Mouse (Mus musculus) stomach, postnatal 0 days (tissue): Measurements from ENCODE around the gene R3hdm2. TPM values are rescaled to one million over a fixed set of nuclear protein-coding genes. Genes with fewer than 3 reads are reported as not detected.

Experiments used
- ATAC-seq: fragments of 200-750 bp; cut with Nextera tagmentation; 2 replicates; pipeline ENCODE4 v1.8.0; 2017; ENCODE audit not compliant: low FRiP score, low TSS enrichment
- DNase-seq: peaks from one replicate; pipeline ENCODE4 v3.0.0-alpha.2; 2016; ENCODE audit warnings: low spot score
- H3K27ac ChIP-seq: fragments of 300-500 bp; sonication (generic); replicated peaks from 2 replicates; pipeline ENCODE4 v1.5.1; 2014; ENCODE audit warnings: mild to moderate bottlenecking, control low read depth
- H3K27me3 ChIP-seq: fragments of 300-500 bp; sonication (generic); 2 replicates; pipeline ENCODE4 v1.6.1; 2014; ENCODE audit warnings: low read length; ENCODE audit not compliant: control insufficient read depth, insufficient read depth
- H3K36me3 ChIP-seq: fragments of 300-500 bp; sonication (generic); 2 replicates; pipeline ENCODE4 v1.6.1; 2014; ENCODE audit warnings: low read length, mixed read lengths; ENCODE audit not compliant: control insufficient read depth, insufficient read depth
- H3K4me1 ChIP-seq: fragments of 300-500 bp; sonication (generic); replicated peaks from 2 replicates; pipeline ENCODE4 v1.6.1; 2014; ENCODE audit warnings: antibody characterized with exemption; ENCODE audit not compliant: control insufficient read depth, insufficient read depth
- H3K4me2 ChIP-seq: fragments of 300-500 bp; sonication (generic); replicated peaks from 2 replicates; pipeline ENCODE4 v1.6.1; 2014; ENCODE audit warnings: low read depth, mild to moderate bottlenecking, control low read depth, moderate library complexity
- H3K4me3 ChIP-seq: fragments of 300-500 bp; sonication (generic); 2 replicates; pipeline ENCODE4 v1.5.1; 2014; ENCODE audit warnings: low read depth, low read length, control low read depth
- H3K9ac ChIP-seq: fragments of 300-500 bp; sonication (generic); 2 replicates; pipeline ENCODE4 v1.6.1; 2014; ENCODE audit warnings: mild to moderate bottlenecking, low read length, control low read depth, mixed read lengths
- H3K9me3 ChIP-seq: fragments of 300-500 bp; sonication (generic); 2 replicates; pipeline ENCODE4 v1.6.1; 2016; ENCODE audit warnings: low read length; ENCODE audit not compliant: control insufficient read depth
- CTCF ChIP-seq: IDR thresholded peaks from 2 replicates; pipeline ENCODE4 v1.5.1; 2016; ENCODE audit warnings: antibody characterized with exemption, low read depth, mild to moderate bottlenecking, moderate library complexity
- EP300 ChIP-seq: optimal IDR thresholded peaks from 2 replicates; pipeline ENCODE3; 2016; ENCODE audit warnings: antibody characterized with exemption
- WGBS: fragments of 180-500 bp; shearing (Covaris S2); extraction: QIAGEN DNeasy Blood & Tissue Kit; methylation state at CpG from one replicate; pipeline ENCODE4 v1.1.7; 2014; 5-methylcytosine and 5-hydroxymethylcytosine counted together
- polyA plus RNA-seq: library from polyadenylated mRNA; unstranded; fragments of >200 nt; fragmentation: Nextera tagmentation; extraction: Ambion mirVana; gene quantifications from 2 replicates; pipeline ENCODE4 v1.2.1, GENCODE M21; 2015

The R3hdm2 gene
- polyA plus RNA-seq, 1 experiment from 2014 or later = 17.6 TPM

GRCm38 (mm10) chr10:127437354-127438113, 57.4 kb downstream of the R3hdm2 start:
- no peak overlapping the region for H3K4me3 ChIP-seq
- no peaks in the 10 kb centered on the region for H3K4me1 ChIP-seq
- TF ChIP-seq EP300 (no peak), CTCF (no peak)
- no peak overlapping the region for H3K4me2 ChIP-seq
- H3K27ac ChIP-seq = no peak overlapping the region
- no peaks in the 10 kb centered on the region for H3K9me3 ChIP-seq
- no peaks in the 10 kb centered on the region for H3K27me3 ChIP-seq
- H3K9ac ChIP-seq = no peak overlapping the region
- no peaks in the 10 kb centered on the region for H3K36me3 ChIP-seq
- 81% methylated on average over 5 of the region's 5 CpGs for WGBS
- ATAC-seq = no peak
- DNase-seq = no peak

- DNase-seq (no peak), ATAC-seq (no peak)
- Histone ChIP-seq H3K4me2 (no peak overlapping the region), H3K36me3 (peaks cover 22% of the 10 kb centered on the region), H3K4me1 (no peaks in the 10 kb centered on the region), H3K27ac (no peak overlapping the region), H3K4me3 (no peak overlapping the region), H3K9ac (no peak overlapping the region), H3K9me3 (no peaks in the 10 kb centered on the region), H3K27me3 (no peaks in the 10 kb centered on the region)
- WGBS = 100% methylated on average over 1 of the region's 1 CpGs
- no peak for TF ChIP-seq EP300
These were observed 73.6 kb downstream of the R3hdm2 start for GRCm38 (mm10) chr10:127453701-127454100.

GRCm38 (mm10) chr10:127462411-127463096, 82.4 kb downstream of the R3hdm2 start:
- Histone ChIP-seq H3K36me3 (peaks cover 17% of the 10 kb centered on the region), H3K27ac (no peak overlapping the region), H3K9ac (no peak overlapping the region), H3K9me3 (no peaks in the 10 kb centered on the region), H3K27me3 (no peaks in the 10 kb centered on the region), H3K4me2 (no peak overlapping the region), H3K4me3 (no peak overlapping the region), H3K4me1 (no peaks in the 10 kb centered on the region)
- no peak for ATAC-seq
- TF ChIP-seq CTCF (no peak), EP300 (no peak)
- WGBS = 80% methylated on average over 5 of the region's 5 CpGs
- no peak for DNase-seq

GRCm38 (mm10) chr10:127471281-127471988, 91.3 kb downstream of the R3hdm2 start:
- no peak for ATAC-seq

GRCm38 (mm10) chr10:127472722-127473121, 92.6 kb downstream of the R3hdm2 start:
- H3K4me2 ChIP-seq = no peak overlapping the region
- H3K9me3 ChIP-seq = no peaks in the 10 kb centered on the region
- H3K36me3 ChIP-seq = peaks cover 12% of the 10 kb centered on the region; the same call in 1 of the 2 replicates
- 89% methylated on average over 9 of the region's 9 CpGs for whole genome bisulfite sequencing
- DNase-seq (no peak), ATAC-seq (no peak)
- no peaks in the 10 kb centered on the region for H3K4me1 ChIP-seq
- H3K4me3 ChIP-seq = no peak overlapping the region
- TF ChIP-seq EP300 (no peak), CTCF (no peak)
- no peak overlapping the region for H3K27ac ChIP-seq
- H3K9ac ChIP-seq = no peak overlapping the region
- H3K27me3 ChIP-seq = no peaks in the 10 kb centered on the region

More at GRCm38 (mm10) chr10:127471281-127471988, 91.3 kb downstream of the R3hdm2 start:
- no peak overlapping the region for H3K4me2 ChIP-seq
- peaks cover 8% of the 10 kb centered on the region for H3K36me3 ChIP-seq
- no peaks in the 10 kb centered on the region for H3K9me3 ChIP-seq
- H3K27ac ChIP-seq = no peak overlapping the region
- no peak for DNase-seq
- TF ChIP-seq EP300 (no peak), CTCF (no peak)
- 63% methylated on average over 15 of the region's 15 CpGs for WGBS
- no peak overlapping the region for H3K4me3 ChIP-seq
- no peaks in the 10 kb centered on the region for H3K27me3 ChIP-seq
- no peak overlapping the region for H3K9ac ChIP-seq
- no peaks in the 10 kb centered on the region for H3K4me1 ChIP-seq
